10 mouse cellular contexts compared by ENCODE assay signal in genomic region chr19:4992904-4993303, GRCm38 (mm10). TPM values are rescaled to one million over a fixed set of nuclear protein-coding genes. Genes with fewer than 3 reads are reported as not detected.
DNase-seq lines count a peak whose midpoint lies in the region; ATAC-seq and TF ChIP-seq lines count a peak whose summit lies in the region.
"Had no signal": no experiment of that assay in that cellular context is flagged by ENCODE, and none has a peak within 500 bp of the region (broad histone marks: within the 10 kb centered on the region; RNA-seq: fewer than 3 reads in every experiment).

No protein-coding gene starts in this region.

- peak; percentile 45 for TF ChIP-seq CTCF in forebrain, postnatal 0 days (IDR thresholded peaks at IDR 0.05; ENCODE audit: low read depth)

- H3K27me3 ChIP-seq in forebrain, postnatal 0 days (ENCODE audit: insufficient read depth, low read length), result no peaks in the 10 kb centered on the region

- no peak overlapping the region for H3K9ac ChIP-seq in forebrain, postnatal 0 days
- H3K9ac ChIP-seq: embryonic facial prominence, embryonic 13.5 days; neural tube, embryonic 12.5 days had no signal

- peak; percentile 80 for DNase-seq in ovary, adult 18-20 months (ENCODE audit: low spot score)
- DNase-seq in ovary, postnatal 10 days (ENCODE audit: low spot score), result no peak
- DNase-seq in adrenal gland, postnatal 10 days, result peak; percentile 84
- peak; percentile 80 for DNase-seq in forebrain, postnatal 0 days
- DNase-seq in heart, postnatal 10 days, result peak; percentile 88 to 92
- peak; percentile 83 to 96 for DNase-seq in left cerebral cortex, postnatal 25 days (ENCODE audit: low spot score in 2 of 2)
- DNase-seq in right cerebral cortex, postnatal 25 days, result peak; percentile 85

- H3K27ac ChIP-seq in forebrain, postnatal 0 days (ENCODE audit: low read depth, low read length), result peak overlapping the region; percentile 45
- H3K27ac ChIP-seq: embryonic facial prominence, embryonic 13.5 days; neural tube, embryonic 12.5 days had no signal

- peaks cover 32% of the 10 kb centered on the region for H3K4me1 ChIP-seq in forebrain, postnatal 0 days (ENCODE audit: insufficient read depth)

- no peak overlapping the region for H3K4me3 ChIP-seq in forebrain, postnatal 0 days (ENCODE audit: low read depth, low read length)
- H3K4me3 ChIP-seq: embryonic facial prominence, embryonic 13.5 days; neural tube, embryonic 12.5 days had no signal

- ATAC-seq in forebrain, postnatal 0 days, result peak; percentile 54
- ATAC-seq in megakaryocyte-erythroid progenitor cell, adult 5-6 weeks (replicated peaks; ENCODE audit: low FRiP score, low TSS enrichment, poor library complexity, severe bottlenecking), result no peak

- H3K4me2 ChIP-seq in forebrain, postnatal 0 days (ENCODE audit: low read depth), result peak overlapping the region; percentile 18
- H3K4me2 ChIP-seq: embryonic facial prominence, embryonic 13.5 days; neural tube, embryonic 12.5 days had no signal

- WGBS in forebrain, postnatal 0 days, result 2% methylated on average over 9 of the region's 9 CpGs

- no peaks in the 10 kb centered on the region for H3K36me3 ChIP-seq in forebrain, postnatal 0 days (ENCODE audit: insufficient read depth)
- H3K36me3 ChIP-seq: embryonic facial prominence, embryonic 13.5 days; neural tube, embryonic 12.5 days had no signal

- H3K9me3 ChIP-seq in forebrain, postnatal 0 days (ENCODE audit: low read length), result no peaks in the 10 kb centered on the region
- H3K9me3 ChIP-seq: embryonic facial prominence, embryonic 13.5 days; neural tube, embryonic 12.5 days had no signal

- intact Hi-C loops in heart, postnatal 10 days (cut with DNase I), result no loop called here
- intact Hi-C loops in left cerebral cortex, postnatal 25 days (cut with DNase I), result loop anchor here (5.0 kb wide), 1 partner anchor 596 kb away; the partner anchor contains the start of gene Kdm2a

RNA-seq across cellular contexts. Expression of gene Npas4, which starts 2.8 kb away (rescaled TPM):
- total RNA-seq in adrenal gland, postnatal 10 days (2021), result under 1 TPM; 0.15 to 0.24 TPM
- total RNA-seq in forebrain, postnatal 0 days (2014; rRNA removed), result 3.5 and 3.8 TPM in 2 replicates
- polyA plus RNA-seq in forebrain, postnatal 0 days (2015; fragmentation: Nextera tagmentation; extraction: Ambion mirVana), result 0.36 and 0.42 TPM in 2 replicates
- under 1 TPM; 0.10 to 0.24 TPM for total RNA-seq in heart, postnatal 10 days (2021)
- 10 to 100 TPM; 12.4 to 24.4 TPM for total RNA-seq in left cerebral cortex, postnatal 25 days (2021)
- not detected in 2 replicates for total RNA-seq in megakaryocyte-erythroid progenitor cell, adult 5-6 weeks (2014; fragmentation: Nextera tagmentation)
- total RNA-seq in megakaryocyte-erythroid progenitor cell, adult 5-6 weeks (2017), result not detected in 2 replicates
- polyA plus RNA-seq: embryonic facial prominence, embryonic 13.5 days had no signal

RNA-seq across cellular contexts. Expression of gene Slc29a2, which starts 30.8 kb away (rescaled TPM):
- total RNA-seq in adrenal gland, postnatal 10 days (2021), result 1 to 10 TPM; 3.2 to 5.1 TPM
- total RNA-seq in forebrain, postnatal 0 days (2014; rRNA removed), result 12.8 and 14.2 TPM in 2 replicates
- 14.5 and 17.1 TPM in 2 replicates for polyA plus RNA-seq in forebrain, postnatal 0 days (2015; fragmentation: Nextera tagmentation; extraction: Ambion mirVana)
- 10 to 100 TPM; 21.2 to 23.9 TPM for total RNA-seq in heart, postnatal 10 days (2021)
- 10 to 100 TPM; 14.1 to 15.0 TPM for total RNA-seq in left cerebral cortex, postnatal 25 days (2021)
- total RNA-seq in megakaryocyte-erythroid progenitor cell, adult 5-6 weeks (2014; fragmentation: Nextera tagmentation), result 9.7 and 14.2 TPM in 2 replicates
- 1.5 and 4.4 TPM in 2 replicates for total RNA-seq in megakaryocyte-erythroid progenitor cell, adult 5-6 weeks (2017)

RNA-seq across cellular contexts. Expression of gene Mrpl11, which starts 31.0 kb away (rescaled TPM):
- 10 to 100 TPM; 72.0 to 75.1 TPM for total RNA-seq in adrenal gland, postnatal 10 days (2021)
- 101 and 129 TPM in 2 replicates for total RNA-seq in forebrain, postnatal 0 days (2014; rRNA removed)
- polyA plus RNA-seq in forebrain, postnatal 0 days (2015; fragmentation: Nextera tagmentation; extraction: Ambion mirVana), result 162 and 198 TPM in 2 replicates
- 10 to 100 TPM; 62.0 to 67.0 TPM for total RNA-seq in heart, postnatal 10 days (2021)
- 10 to 100 TPM; 52.6 to 58.0 TPM for total RNA-seq in left cerebral cortex, postnatal 25 days (2021)
- 58.5 and 60.3 TPM in 2 replicates for total RNA-seq in megakaryocyte-erythroid progenitor cell, adult 5-6 weeks (2014; fragmentation: Nextera tagmentation)
- 41.4 and 91.0 TPM in 2 replicates for total RNA-seq in megakaryocyte-erythroid progenitor cell, adult 5-6 weeks (2017)

RNA-seq across cellular contexts. Expression of gene B4gat1, which starts 45.7 kb away (rescaled TPM):
- total RNA-seq in adrenal gland, postnatal 10 days (2021), result 10 to 100 TPM; 28.7 to 35.7 TPM
- total RNA-seq in forebrain, postnatal 0 days (2014; rRNA removed), result 85.9 and 111 TPM in 2 replicates
- 93.0 and 128 TPM in 2 replicates for polyA plus RNA-seq in forebrain, postnatal 0 days (2015; fragmentation: Nextera tagmentation; extraction: Ambion mirVana)
- total RNA-seq in heart, postnatal 10 days (2021), result 10 to 100 TPM; 38.3 to 45.5 TPM
- total RNA-seq in left cerebral cortex, postnatal 25 days (2021), result 100 to 1,000 TPM; 126 to 132 TPM
- total RNA-seq in megakaryocyte-erythroid progenitor cell, adult 5-6 weeks (2014; fragmentation: Nextera tagmentation), result not detected in 2 replicates
- total RNA-seq in megakaryocyte-erythroid progenitor cell, adult 5-6 weeks (2017), result 1.5 TPM in 1 of 2 replicates, not detected in the other

RNA-seq across cellular contexts. Expression of gene AC124502.3, which starts 45.8 kb away (rescaled TPM):
- 1 to 10 TPM; 1.8 to 2.8 TPM for total RNA-seq in adrenal gland, postnatal 10 days (2021)
- total RNA-seq in forebrain, postnatal 0 days (2014; rRNA removed), result 3.0 and 7.0 TPM in 2 replicates
- polyA plus RNA-seq in forebrain, postnatal 0 days (2015; fragmentation: Nextera tagmentation; extraction: Ambion mirVana), result 1.4 and 2.0 TPM in 2 replicates
- total RNA-seq in heart, postnatal 10 days (2021), result 1 to 10 TPM; 1.6 to 2.3 TPM
- total RNA-seq in left cerebral cortex, postnatal 25 days (2021), result 1 to 10 TPM; 3.6 to 5.2 TPM
- total RNA-seq in megakaryocyte-erythroid progenitor cell, adult 5-6 weeks (2014; fragmentation: Nextera tagmentation), result 2.0 and 3.3 TPM in 2 replicates
- total RNA-seq in megakaryocyte-erythroid progenitor cell, adult 5-6 weeks (2017), result 1.8 and 4.2 TPM in 2 replicates
